Mouse (Mus musculus) MN1 (cell line): ENCODE data around the gene Emc6.

Experiments used
- DNase-seq: peaks from one replicate; pipeline ENCODE4 v3.0.0-alpha.2; 2016; ENCODE audit warnings: low spot score

Gene Emc6

GRCm38 (mm10) chr11:73176608-73177508 is at the start of gene Emc6, which contains the start of gene Tax1bp3:
TSS of gene Emc6 (minus strand) at chr11:73177037.
TSS of gene Tax1bp3 (plus strand) at chr11:73177083.
- DNase-seq = peak; percentile 98

- DNase-seq = no peak
Observed at GRCm38 (mm10) chr11:73225856-73226255, 49.0 kb upstream of the Emc6 start.

- peak; percentile 8 for DNase-seq
Observed at GRCm38 (mm10) chr11:73223966-73224365, 47.1 kb upstream of the Emc6 start.

DNA sequence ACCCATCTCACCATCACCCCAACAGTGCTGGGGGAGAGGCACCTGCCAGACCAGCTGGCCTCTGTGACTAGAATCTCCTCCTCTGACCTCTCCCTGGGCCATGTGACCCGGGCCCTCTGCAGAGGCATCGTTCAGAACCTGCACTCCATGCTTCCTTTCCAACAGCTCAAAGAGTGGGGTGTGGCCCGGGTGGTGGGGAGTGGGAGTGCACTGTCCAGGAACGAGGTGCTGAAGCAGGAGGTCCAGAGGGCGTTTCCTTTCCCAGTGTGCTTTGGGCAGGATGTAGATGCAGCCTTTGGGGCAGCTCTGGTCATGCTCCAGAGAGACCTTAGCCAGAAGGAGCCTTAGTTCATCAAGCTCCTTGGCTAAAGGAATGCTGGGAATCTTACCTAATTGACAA is 46.0 kb upstream of the Emc6 start:
- no peak for DNase-seq

DNA sequence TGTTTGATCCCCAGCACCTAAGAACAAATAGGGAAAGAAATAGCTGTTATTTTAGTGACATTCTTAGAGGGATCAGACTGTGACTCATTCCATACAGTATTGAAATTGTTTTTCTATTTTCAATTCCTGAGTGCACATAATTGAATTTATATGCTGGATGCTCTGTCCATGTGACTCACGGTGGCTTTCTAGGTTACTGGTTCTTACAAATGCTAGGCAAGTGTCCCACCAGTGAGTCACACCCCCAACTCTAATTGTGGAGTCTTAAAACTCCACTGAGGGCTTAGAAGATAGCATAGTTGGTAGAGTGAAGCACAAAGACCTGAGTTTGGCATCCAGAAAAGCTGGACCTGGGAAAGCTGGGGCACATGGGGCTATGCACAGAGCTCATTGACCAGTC is 43.8 kb upstream of the Emc6 start:
- DNase-seq = no peak

GRCm38 (mm10) chr11:73219671-73220070 is 42.8 kb upstream of the Emc6 start:
- no peak for DNase-seq

DNA sequence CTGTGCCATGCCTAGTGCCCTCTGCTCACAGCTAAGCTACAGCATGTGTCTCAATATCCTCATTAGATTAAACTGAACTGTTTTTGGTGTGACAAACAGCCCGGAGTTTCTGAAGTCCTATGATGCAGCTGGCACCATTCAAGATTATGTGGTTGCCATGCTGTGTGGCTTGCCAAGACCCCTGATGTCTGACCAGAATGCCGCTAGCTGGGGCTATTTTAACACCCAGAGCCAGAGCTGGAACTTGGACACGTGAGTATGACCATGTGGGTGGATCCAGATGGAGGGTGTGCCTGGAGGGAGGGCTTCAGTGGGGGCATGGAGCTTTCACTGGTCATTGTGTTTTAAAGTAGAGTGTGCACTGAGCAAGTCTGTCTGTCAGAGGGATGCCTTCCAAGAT is 37.1 kb upstream of the Emc6 start:
- no peak for DNase-seq

DNA sequence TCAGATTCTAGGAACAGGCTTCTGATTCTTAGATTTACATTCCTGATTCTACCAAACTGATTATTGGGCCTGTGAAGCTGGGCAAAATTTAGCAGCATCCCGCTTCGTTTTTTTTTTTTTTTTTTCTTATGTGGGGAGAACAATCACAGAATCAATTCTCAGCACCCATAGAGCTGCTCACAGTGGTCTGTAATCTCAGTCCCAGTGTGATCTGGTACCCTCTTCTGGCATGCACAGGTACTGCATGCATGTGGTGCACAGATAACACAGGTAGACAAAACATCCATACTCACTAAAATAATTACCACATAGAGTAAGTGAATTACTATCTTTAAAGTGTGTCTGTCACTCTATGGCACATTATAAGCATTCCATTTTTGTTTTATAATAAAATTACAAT is 30.8 kb upstream of the Emc6 start:
- DNase-seq = no peak

GRCm38 (mm10) chr11:73205194-73205593 is 28.4 kb upstream of the Emc6 start:
- no peak for DNase-seq

DNA sequence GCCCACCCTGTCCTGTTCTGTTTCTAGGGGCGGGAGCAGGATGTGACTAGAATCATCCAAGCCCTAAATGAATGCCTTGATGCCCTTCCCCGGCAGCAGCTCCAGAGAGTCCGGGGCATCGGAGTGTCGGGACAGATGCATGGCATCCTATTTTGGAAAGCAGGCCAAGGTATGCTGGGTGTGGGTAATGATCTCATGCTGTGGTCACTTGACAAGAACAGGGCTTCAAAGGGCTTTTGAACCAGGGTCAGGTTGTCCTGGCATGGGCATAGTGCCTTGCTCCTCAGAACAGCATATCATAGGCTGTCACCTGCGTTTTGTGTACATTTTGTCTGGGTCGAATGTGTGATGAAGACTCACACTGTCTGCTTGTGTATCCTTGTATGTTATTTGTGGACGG is 27.1 kb upstream of the Emc6 start:
- DNase-seq = no peak

- no peak for DNase-seq
Observed at GRCm38 (mm10) chr11:73201597-73201996, 24.8 kb upstream of the Emc6 start.

DNA sequence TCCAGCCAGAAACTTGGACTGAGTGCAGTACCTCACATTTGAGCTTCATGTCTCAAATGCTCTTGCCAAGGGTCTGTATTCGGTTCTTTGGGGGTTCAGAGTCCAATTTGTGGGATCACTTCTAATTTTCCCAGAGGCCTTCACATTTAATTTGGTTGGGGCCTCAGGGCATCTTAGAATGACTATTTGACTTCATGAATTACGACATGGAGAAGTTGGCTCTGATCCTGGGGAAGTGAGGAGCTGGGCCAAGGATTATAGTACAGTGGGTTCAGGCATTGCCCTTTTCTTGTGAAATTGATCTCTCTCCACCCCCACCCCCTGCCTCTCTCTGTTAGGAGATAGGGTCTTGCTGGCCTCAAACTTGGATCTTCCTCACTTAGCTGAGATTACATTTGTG is 24.2 kb upstream of the Emc6 start:
- no peak for DNase-seq

GRCm38 (mm10) chr11:73199879-73200278 is 23.0 kb upstream of the Emc6 start:
- no peak for DNase-seq

DNA sequence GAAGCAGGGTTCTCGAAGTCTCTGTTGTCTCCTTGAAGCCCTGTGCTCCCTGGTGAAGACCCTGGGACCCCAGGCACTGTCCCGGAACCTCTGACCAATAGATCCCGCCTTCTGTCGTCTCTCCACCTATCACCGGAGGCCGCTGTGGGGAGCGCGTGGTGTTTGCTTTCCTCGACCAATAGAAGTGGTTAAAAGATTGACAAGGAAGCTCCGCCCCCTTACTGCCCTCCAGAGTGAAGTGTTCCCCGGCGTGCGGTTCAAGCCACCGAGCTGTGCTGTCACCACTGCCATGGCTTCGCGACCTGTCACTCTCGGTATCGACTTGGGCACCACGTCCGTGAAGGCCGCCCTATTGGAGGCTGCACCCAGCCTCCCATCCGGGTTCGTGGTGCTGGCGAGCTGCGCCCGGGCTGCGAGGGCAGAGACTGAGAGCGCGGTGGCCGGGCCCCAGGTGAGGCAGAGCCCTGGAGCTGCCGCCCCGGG is 22.4 kb upstream of the Emc6 start, which contains the start of gene Shpk:
Gene Shpk, plus strand, starts transcription at position 231 of the 483 bp plus-strand sequence.
- peak; percentile 92 for DNase-seq

DNA sequence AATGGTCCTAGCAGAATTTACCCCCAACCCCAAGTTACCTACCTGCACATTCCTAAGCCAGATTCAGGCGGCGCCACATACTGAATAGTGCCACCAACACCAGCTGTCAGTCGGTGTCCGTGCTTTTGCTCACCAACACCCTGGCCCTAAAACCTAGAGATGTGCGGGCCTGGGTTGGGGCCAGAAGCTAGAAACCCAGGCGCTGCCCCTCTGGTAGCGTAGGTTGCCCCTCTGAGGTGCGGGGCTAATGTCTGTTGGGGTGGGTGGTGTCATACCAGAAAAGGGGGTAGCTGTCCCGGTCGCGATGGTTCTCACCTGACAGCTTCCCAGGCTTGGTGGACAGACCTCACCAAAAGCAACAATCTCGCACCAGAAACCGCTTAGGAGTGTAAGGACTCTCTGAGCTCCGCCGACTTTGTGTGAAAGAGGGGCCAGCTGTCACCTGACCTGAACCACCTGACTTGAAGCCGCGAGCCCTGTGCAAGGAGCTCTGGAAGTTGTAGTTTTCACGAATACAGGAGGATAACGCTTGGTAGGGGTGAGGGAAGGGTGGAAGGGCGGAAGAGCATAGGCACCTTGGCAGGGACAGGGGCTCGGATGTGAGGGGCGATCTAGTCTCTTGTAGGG is 21.9 kb upstream of the Emc6 start, which contains the start of gene Ctns:
Gene Ctns, minus strand, starts transcription at position 440 of the 627 bp plus-strand sequence.
- peak; percentile 89 for DNase-seq

GRCm38 (mm10) chr11:73198190-73198589 is 21.4 kb upstream of the Emc6 start:
- no peak for DNase-seq

- DNase-seq = no peak
Observed at GRCm38 (mm10) chr11:73194444-73194843, 17.6 kb upstream of the Emc6 start.

- DNase-seq = peak; percentile 47
Observed at GRCm38 (mm10) chr11:73193047-73193446, 16.2 kb upstream of the Emc6 start.

GRCm38 (mm10) chr11:73187231-73187630 is 10.4 kb upstream of the Emc6 start:
- no peak for DNase-seq

DNA sequence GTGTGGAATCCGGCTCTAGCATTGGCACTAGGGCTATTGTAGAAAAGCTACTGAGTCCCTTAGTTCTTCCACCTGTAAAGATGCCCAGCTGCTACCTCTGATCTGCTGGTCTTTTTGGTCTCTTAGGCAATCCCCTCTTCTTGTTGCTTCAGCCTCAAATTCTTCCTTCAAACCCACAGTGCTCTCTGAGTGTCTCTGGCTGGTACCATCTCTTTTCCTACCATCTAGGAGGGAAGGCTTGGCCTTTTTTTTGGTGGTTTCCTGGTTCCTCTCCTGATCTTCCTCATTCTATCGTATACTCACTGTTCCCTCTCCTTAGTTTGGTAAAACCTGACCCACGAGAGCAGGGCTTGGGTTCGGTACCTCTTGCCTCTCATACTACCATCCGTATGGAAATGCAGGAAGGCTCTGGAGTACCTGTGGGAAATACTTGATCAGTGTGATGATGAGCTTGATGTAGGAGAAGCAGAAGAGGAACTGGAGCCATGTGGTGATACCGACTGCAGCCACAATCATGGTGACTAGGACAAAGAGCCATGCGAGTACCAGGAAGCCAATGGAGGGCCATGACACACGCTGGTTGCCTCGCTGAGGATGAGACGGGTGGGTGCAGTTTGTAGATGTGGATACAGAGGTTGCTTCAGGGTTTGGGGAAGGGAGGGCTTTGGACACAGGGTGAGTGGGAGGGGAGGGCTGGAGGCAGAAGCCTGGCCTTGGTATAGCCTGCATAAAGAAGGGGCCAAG is 9.2 kb upstream of the Emc6 start:
- no peak for DNase-seq

GRCm38 (mm10) chr11:73177895-73178294 is 1.1 kb upstream of the Emc6 start:
- peak; percentile 11 for DNase-seq

DNA sequence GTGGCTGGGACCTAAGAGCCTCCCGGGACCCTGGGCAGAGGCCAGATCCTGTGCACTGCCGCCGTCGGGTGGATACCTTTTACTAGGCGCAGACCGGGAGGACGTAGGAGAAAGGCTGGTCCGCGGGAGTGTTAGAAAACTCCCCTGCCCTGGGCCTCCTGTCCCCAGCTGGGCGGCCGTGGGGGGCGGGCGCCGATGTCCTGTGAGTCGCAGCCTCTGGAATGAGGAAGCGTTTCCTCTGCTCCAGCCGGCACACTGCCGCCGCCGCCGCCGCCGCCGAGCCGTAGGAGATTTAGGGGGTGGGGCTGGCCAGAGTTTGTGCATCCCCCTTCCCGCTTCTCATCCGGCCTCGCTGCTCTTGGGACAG is 655 bp upstream of the Emc6 start:
- peak; percentile 71 for DNase-seq
